Mouse (Mus musculus) brain, adult 10 weeks (tissue): Measurements from ENCODE around the gene Lrrc75a. TPM values are rescaled to one million over a fixed set of nuclear protein-coding genes. Genes with fewer than 3 reads are reported as not detected.

Experiments
- polyA plus RNA-seq: library from polyadenylated mRNA; stranded (reverse); fragments of 350-450 nt; fragmentation: Illumina TruSeq; extraction: RNeasy Lipid Tissue Mini Kit (QIAGEN cat#74804); gene quantifications from one replicate; pipeline ENCODE4 v1.2.3, GENCODE M21; 2015; ENCODE audit warnings: low read depth, low replicate concordance

Lrrc75a gene
- polyA plus RNA-seq = 18.1 TPM

DNA sequence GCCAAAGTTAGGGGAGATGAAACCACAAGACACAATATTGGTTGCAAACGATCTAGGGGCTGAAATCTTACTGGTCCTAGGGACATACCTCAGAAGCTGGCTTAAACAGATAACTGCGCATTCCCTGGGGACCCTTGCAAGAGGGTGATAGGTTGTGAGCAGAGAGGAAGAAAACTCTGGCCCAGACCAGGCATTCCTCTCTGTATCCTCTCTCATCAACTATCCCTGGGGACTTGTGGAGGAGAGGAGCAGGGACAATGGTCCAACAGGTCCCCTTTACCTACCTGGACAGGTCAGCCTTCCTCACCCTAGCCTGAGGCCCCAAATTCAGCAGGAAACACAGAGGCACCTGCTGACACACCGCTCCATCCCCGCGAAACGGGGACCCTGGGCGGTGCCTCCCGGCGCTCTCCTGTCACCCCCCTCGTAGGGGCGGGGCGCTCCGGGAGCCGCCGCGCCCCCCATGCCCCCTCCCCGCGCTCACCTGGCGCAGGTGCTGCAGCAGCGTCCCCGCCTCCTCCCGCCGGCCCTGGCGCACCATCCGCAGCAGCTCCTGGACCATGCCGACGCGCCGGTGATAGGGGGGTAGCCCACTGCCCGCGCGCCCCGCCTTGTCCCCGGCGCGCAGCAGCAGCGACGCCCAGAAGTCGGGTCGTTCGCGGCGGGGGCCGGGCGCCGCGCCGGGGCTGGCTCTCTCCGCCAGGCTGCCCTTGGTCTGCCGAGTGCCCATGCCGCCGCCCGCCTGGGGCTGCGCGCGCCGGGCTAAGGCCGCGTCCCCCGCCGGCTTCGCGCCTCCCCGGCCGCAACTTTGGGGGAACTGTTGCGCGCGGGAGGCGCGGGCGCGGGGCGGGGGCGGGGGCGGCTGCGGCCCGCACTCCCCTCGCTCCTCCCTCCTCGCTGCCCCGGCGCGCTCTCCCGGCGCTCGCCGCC, at the start of gene Lrrc75a:
Lrrc75a (minus strand) TSS at position 863 of the 930 bp plus-strand sequence.

DNA sequence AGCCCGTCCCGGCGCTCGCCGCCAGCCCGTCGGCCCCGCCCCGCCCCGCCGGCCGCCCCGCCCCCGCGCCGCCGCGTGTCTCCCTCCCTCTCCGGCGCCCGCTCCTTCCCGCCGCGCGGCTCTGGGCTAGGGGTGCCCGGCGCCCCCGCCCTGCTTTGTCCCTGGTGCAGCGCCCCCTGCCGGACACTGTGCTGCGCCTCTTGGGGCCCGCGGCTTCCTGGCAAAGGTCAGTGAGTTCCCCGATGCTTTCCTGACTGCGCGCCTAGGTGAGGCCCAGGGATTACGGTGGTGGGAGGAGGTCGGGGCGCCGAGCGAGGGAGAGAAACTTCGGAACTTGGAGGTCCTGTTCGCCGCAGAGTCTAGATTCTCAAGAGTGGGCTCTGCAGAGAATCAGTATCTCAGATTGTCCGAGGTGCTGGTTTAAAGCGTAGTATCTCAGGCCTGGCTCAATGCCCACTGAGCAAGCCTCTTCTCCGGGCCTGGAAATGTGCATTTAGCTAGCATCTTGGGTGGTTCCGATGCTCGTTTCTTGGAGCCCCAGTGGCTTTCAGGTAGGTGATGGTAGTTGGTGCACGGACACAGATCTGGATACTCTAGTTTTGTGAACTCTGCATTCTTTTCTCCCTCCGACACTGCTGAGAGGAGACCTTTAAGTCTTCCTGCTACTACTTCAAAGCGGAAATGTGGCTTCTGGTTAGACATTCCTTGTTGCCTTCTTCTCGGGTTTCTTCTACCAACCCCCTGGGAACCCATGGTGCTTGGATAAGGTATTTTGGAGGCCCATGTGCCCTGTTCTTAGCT, 468 bp upstream of the Lrrc75a start, which contains the start of gene Mmgt2:
Mmgt2 (plus strand) TSS at position 74 of the 801 bp plus-strand sequence.

DNA sequence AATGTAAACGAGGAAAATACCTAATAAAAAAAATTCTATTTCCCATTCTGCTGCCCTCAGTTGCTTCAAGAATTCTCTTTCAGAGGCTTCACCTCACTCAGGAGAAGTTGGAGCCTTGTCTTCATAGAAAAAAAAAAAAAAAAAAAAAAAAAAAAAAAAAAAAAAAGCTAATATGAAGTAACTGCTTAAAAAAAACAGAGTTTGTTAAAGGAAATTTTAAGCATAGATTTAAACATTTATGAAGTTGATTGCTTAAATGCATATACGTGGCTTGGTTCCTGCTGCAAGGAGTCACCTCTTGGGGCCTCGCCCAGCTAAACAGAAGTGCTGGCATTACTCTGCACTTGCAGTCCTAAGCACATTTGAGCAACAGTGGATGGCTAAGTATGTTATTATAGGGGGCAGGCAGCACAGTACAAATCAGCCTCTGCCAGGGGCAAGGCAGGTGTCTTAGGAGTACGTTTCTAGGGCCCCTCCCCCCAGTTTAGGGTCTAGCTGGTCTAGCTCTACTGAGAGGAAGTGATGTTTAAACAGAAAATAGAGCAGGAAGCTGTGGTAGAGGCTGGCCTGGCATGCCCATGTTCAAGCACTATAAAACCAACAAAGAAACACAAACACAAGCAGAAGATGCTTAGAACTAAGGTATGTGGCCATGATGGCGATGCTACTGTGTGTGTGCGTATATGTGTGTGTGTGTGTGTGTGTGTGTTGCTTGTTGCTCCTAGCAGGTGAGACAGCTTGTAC, 74.2 kb downstream of the Lrrc75a start, which contains the start of gene Trpv2:
Trpv2 (plus strand) TSS at position 528 of the 744 bp plus-strand sequence.

Other genes starting within 250 kb of the Lrrc75a start
- 7.7 TPM for gene Pigl, start 190.1 kb downstream of the Lrrc75a start, polyA plus RNA-seq
- 118 TPM for gene Ncor1, start 190.0 kb downstream of the Lrrc75a start, polyA plus RNA-seq
- gene Cenpv, start 109.3 kb downstream of the Lrrc75a start, polyA plus RNA-seq = 49.9 TPM
- 3,249 TPM for gene Ubb, start 97.4 kb downstream of the Lrrc75a start, polyA plus RNA-seq
- gene Trpv2, start 74.0 kb downstream of the Lrrc75a start, polyA plus RNA-seq = 16.7 TPM
- 29.5 TPM for gene Mmgt2, start 141 bp upstream of the Lrrc75a start, polyA plus RNA-seq
- gene Zfp287, start 83.4 kb upstream of the Lrrc75a start, polyA plus RNA-seq = 11.7 TPM
- not detected for gene Gm10428, start 104.6 kb upstream of the Lrrc75a start, polyA plus RNA-seq
- gene Zfp286, start 140.9 kb upstream of the Lrrc75a start, polyA plus RNA-seq = 22.7 TPM
- gene Trim16, start 171.7 kb upstream of the Lrrc75a start, polyA plus RNA-seq = 2.0 TPM
- gene Fbxw10, start 198.5 kb upstream of the Lrrc75a start, polyA plus RNA-seq = 0.82 TPM
- gene Tvp23b, start 230.9 kb upstream of the Lrrc75a start, polyA plus RNA-seq = 45.8 TPM